Mouse (Mus musculus) hindbrain, postnatal 0 days (tissue): ENCODE measurements around the gene Fibp. TPM values are rescaled to one million over a fixed set of nuclear protein-coding genes. Genes with fewer than 3 reads are reported as not detected.
A peak's percentile ranks its signal among the peaks of the same experiment; 100 is the strongest.

Experiments
- ATAC-seq: fragments of 200-750 bp; cut with Nextera tagmentation; 2 replicates; pipeline ENCODE4 v1.8.0; 2017; ENCODE audit warnings: mild to moderate bottlenecking, moderate TSS enrichment, moderate library complexity
- DNase-seq: peaks from one replicate; pipeline ENCODE4 v3.0.0-alpha.2; 2015; ENCODE audit warnings: low spot score
- H3K27ac ChIP-seq: fragments of 300-500 bp; sonication (generic); 2 replicates; pipeline ENCODE4 v1.5.1; 2014; ENCODE audit warnings: mild to moderate bottlenecking
- H3K27me3 ChIP-seq: fragments of 300-500 bp; sonication (generic); 2 replicates; pipeline ENCODE4 v1.6.1; 2014; ENCODE audit warnings: low read length, mixed read lengths; ENCODE audit not compliant: insufficient read depth
- H3K36me3 ChIP-seq: fragments of 300-500 bp; sonication (generic); 2 replicates; pipeline ENCODE4 v1.6.1; 2014; ENCODE audit warnings: low read length, mixed read lengths; ENCODE audit not compliant: insufficient read depth
- H3K4me1 ChIP-seq: fragments of 300-500 bp; sonication (generic); 2 replicates; pipeline ENCODE4 v1.6.1; 2014; ENCODE audit warnings: antibody characterized with exemption, low read length, mixed read lengths; ENCODE audit not compliant: insufficient read depth
- H3K4me2 ChIP-seq: fragments of 300-500 bp; sonication (generic); 2 replicates; pipeline ENCODE4 v1.6.1; 2014; ENCODE audit warnings: low read depth, mild to moderate bottlenecking, low read length, moderate library complexity, mixed read lengths
- H3K4me3 ChIP-seq: fragments of 300-500 bp; sonication (generic); 2 replicates; pipeline ENCODE4 v1.5.1; 2014; ENCODE audit warnings: low read length
- H3K9ac ChIP-seq: fragments of 300-500 bp; sonication (generic); replicated peaks from 2 replicates; pipeline ENCODE4 v1.6.1; 2014; ENCODE audit warnings: mild to moderate bottlenecking, low read length, moderate library complexity, mixed read lengths
- H3K9me3 ChIP-seq: fragments of 300-500 bp; sonication (generic); 2 replicates; pipeline ENCODE4 v1.6.1; 2016; ENCODE audit warnings: low read length, mixed read lengths
- CTCF ChIP-seq: IDR thresholded peaks from 2 replicates; pipeline ENCODE4 v1.5.1; 2016; ENCODE audit warnings: antibody characterized with exemption, control low read depth, low read depth
- WGBS: fragments of 180-500 bp; shearing (Covaris S2); extraction: QIAGEN DNeasy Blood & Tissue Kit; methylation state at CpG from one replicate; pipeline ENCODE4 v1.1.7; 2014; 5-methylcytosine and 5-hydroxymethylcytosine counted together
- polyA plus RNA-seq: library from polyadenylated mRNA; unstranded; fragments of >200 nt; fragmentation: Nextera tagmentation; extraction: Ambion mirVana; gene quantifications from 2 replicates; pipeline ENCODE4 v1.2.1, GENCODE M21; 2015
- total RNA-seq: library from RNA; depleted of rRNA; stranded (reverse); fragments of >200 nt; gene quantifications from 2 replicates; pipeline ENCODE4 v1.2.3, GENCODE M21; 2014

Fibp gene
- total and polyA plus RNA-seq, 2 experiments from 2014 or later: 103 to 172 TPM

GRCm38 (mm10) chr19:5445747-5446146, 14.7 kb upstream of the Fibp start:
- Histone ChIP-seq H3K9ac (no peak overlapping the region), H3K36me3 (no peaks in the 10 kb centered on the region), H3K9me3 (no peaks in the 10 kb centered on the region), H3K27ac (no peak overlapping the region), H3K4me3 (no peak overlapping the region), H3K4me1 (peaks cover 4% of the 10 kb centered on the region), H3K27me3 (peaks cover 29% of the 10 kb centered on the region), H3K4me2 (no peak overlapping the region)
- ATAC-seq (no peak), DNase-seq (no peak)
- 87% methylated on average over 5 of the region's 5 CpGs for WGBS
- TF ChIP-seq CTCF: no peak

- peak within 1 kb of the TSS; percentile 57 for H3K4me3 ChIP-seq
- no peaks in the 10 kb centered on the region for H3K36me3 ChIP-seq
- DNase-seq (peak; percentile 65), ATAC-seq (peak; percentile 80)
- peaks cover 4% of the 10 kb centered on the region for H3K4me1 ChIP-seq
- H3K4me2 ChIP-seq: peak within 1 kb of the TSS; percentile 97
- H3K27me3 ChIP-seq: peaks cover 29% of the 10 kb centered on the region
- no peaks in the 10 kb centered on the region for H3K9me3 ChIP-seq
- no peak within 1 kb of the TSS for H3K27ac ChIP-seq
- H3K9ac ChIP-seq: peak within 1 kb of the TSS; percentile 35; the same call in 1 of the 2 replicates
- no peak for TF ChIP-seq CTCF
- 1% methylated on average over 70 of the region's 70 CpGs for WGBS
Measured at GRCm38 (mm10) chr19:5447515-5448353, 12.7 kb upstream of the Fibp start, which contains the start of gene Fosl1. Gene Fosl1, plus strand, starts transcription at chr19:5447547.

GRCm38 (mm10) chr19:5448354-5449150, 11.9 kb upstream of the Fibp start:
- Histone ChIP-seq H3K27ac (no peak overlapping the region), H3K4me3 (peak overlapping the region; percentile 57), H3K27me3 (peaks cover 29% of the 10 kb centered on the region), H3K9ac (peak overlapping the region; percentile 35; the same call in 1 of the 2 replicates), H3K4me1 (peaks cover 4% of the 10 kb centered on the region), H3K36me3 (no peaks in the 10 kb centered on the region), H3K9me3 (no peaks in the 10 kb centered on the region), H3K4me2 (peak overlapping the region; percentile 97)
- no peak for TF ChIP-seq CTCF
- no peak for DNase-seq
- ATAC-seq: peak; percentile 24; the same call in 1 of the 2 replicates
- WGBS: 10% methylated on average over 34 of the region's 36 CpGs

- DNase-seq: no peak
- H3K9ac ChIP-seq: no peak overlapping the region
- TF ChIP-seq CTCF: no peak
- H3K9me3 ChIP-seq: no peaks in the 10 kb centered on the region
- no peak overlapping the region for H3K4me3 ChIP-seq
- no peak for ATAC-seq
- H3K27me3 ChIP-seq: peaks cover 29% of the 10 kb centered on the region
- H3K36me3 ChIP-seq: no peaks in the 10 kb centered on the region
- no peak overlapping the region for H3K27ac ChIP-seq
- H3K4me1 ChIP-seq: peaks cover 4% of the 10 kb centered on the region
- no peak overlapping the region for H3K4me2 ChIP-seq
- WGBS: 88% methylated on average over 3 of the region's 3 CpGs
Measured at GRCm38 (mm10) chr19:5449673-5450072, 10.7 kb upstream of the Fibp start.

DNA sequence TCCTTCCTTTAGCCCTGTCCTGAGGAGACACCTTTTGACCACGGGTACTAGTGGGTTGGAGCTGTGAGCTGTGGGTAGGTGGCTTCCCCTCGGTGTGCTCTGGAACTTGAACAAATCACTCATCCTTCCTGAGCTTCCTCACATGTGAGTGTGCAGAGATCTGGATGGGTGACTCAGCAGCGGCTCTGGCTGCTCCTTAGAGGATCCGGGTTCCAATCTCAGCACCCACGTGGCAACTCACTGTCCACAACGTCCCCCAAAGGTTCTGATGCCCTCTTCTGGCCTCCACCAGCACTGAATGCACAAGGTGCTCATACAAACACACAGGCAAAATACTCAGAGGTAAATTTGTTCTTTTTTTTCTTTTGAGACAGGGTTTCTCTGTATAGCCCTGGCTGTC, 8.6 kb upstream of the Fibp start:
- no peak overlapping the region for H3K4me2 ChIP-seq
- no peak overlapping the region for H3K27ac ChIP-seq
- no peak for DNase-seq
- H3K36me3 ChIP-seq: no peaks in the 10 kb centered on the region
- peaks cover 18% of the 10 kb centered on the region for H3K4me1 ChIP-seq
- no peak overlapping the region for H3K9ac ChIP-seq
- peaks cover 25% of the 10 kb centered on the region for H3K27me3 ChIP-seq
- 82% methylated on average over 6 of the region's 6 CpGs for WGBS
- H3K9me3 ChIP-seq: no peaks in the 10 kb centered on the region
- no peak overlapping the region for H3K4me3 ChIP-seq
- 0 out of 2 replicates have a peak, but pooled peaks have one; percentile 1 for TF ChIP-seq CTCF
- no peak for ATAC-seq

GRCm38 (mm10) chr19:5455037-5455436, 5.4 kb upstream of the Fibp start:
- no peak for TF ChIP-seq CTCF
- H3K36me3 ChIP-seq: no peaks in the 10 kb centered on the region
- ATAC-seq: no peak
- peak overlapping the region; percentile 96 for H3K4me2 ChIP-seq
- H3K9ac ChIP-seq: no peak overlapping the region
- no peaks in the 10 kb centered on the region for H3K9me3 ChIP-seq
- WGBS: 73% methylated on average over 12 of the region's 12 CpGs
- DNase-seq: no peak
- H3K27me3 ChIP-seq: 0 out of 2 replicates have a peak, but pooled peaks cover 2% of the 10 kb centered on the region
- H3K4me1 ChIP-seq: peaks cover 19% of the 10 kb centered on the region
- no peak overlapping the region for H3K4me3 ChIP-seq
- no peak overlapping the region for H3K27ac ChIP-seq
